Mouse (Mus musculus) right cerebral cortex, adult 2 months (tissue): ENCODE data around the gene Nup93.

Experiments
- DNase-seq, 2 experiments: peaks; one replicate each; pipeline ENCODE4 v3.0.0; 2021 to 2022; ENCODE audit warnings: low spot score in 2 of 2

The Nup93 gene

GRCm38 (mm10) chr8:94266344-94267191 lies 52.2 kb downstream of the Nup93 start:
- DNase-seq = peak; percentile 65 to 67

- DNase-seq = no peak
Observed at GRCm38 (mm10) chr8:94268359-94268890, 54.1 kb downstream of the Nup93 start.

- DNase-seq = no peak
Observed at GRCm38 (mm10) chr8:94270309-94270708, 55.9 kb downstream of the Nup93 start.

GRCm38 (mm10) chr8:94271102-94271501 lies 56.7 kb downstream of the Nup93 start:
- no peak for DNase-seq

- no peak for DNase-seq
Observed at GRCm38 (mm10) chr8:94272612-94273011, 58.2 kb downstream of the Nup93 start.

GRCm38 (mm10) chr8:94273289-94273850 lies 59.0 kb downstream of the Nup93 start:
- no peak for DNase-seq

- peak in 1 of 2 experiments; percentile 52 for DNase-seq
Observed at GRCm38 (mm10) chr8:94274030-94274429, 59.7 kb downstream of the Nup93 start.

GRCm38 (mm10) chr8:94278295-94278694 lies 63.9 kb downstream of the Nup93 start:
- no peak for DNase-seq

- DNase-seq = no peak
Observed at GRCm38 (mm10) chr8:94280001-94280613, 65.7 kb downstream of the Nup93 start.

GRCm38 (mm10) chr8:94282453-94282985 lies 68.2 kb downstream of the Nup93 start:
- DNase-seq = no peak

- DNase-seq = no peak
Observed at GRCm38 (mm10) chr8:94284204-94284603, 69.8 kb downstream of the Nup93 start.

GRCm38 (mm10) chr8:94290606-94291005 lies 76.2 kb downstream of the Nup93 start:
- DNase-seq = peak in 1 of 2 experiments; percentile 50

- no peak for DNase-seq
Observed at GRCm38 (mm10) chr8:94292072-94292471, 77.7 kb downstream of the Nup93 start.

- DNase-seq = no peak
Observed at GRCm38 (mm10) chr8:94292626-94293025, 78.3 kb downstream of the Nup93 start.

GRCm38 (mm10) chr8:94295687-94296086 lies 81.3 kb downstream of the Nup93 start:
- peak in 1 of 2 experiments; percentile 48 for DNase-seq

- DNase-seq = no peak
Observed at GRCm38 (mm10) chr8:94296312-94296991, 82.1 kb downstream of the Nup93 start.

- DNase-seq = no peak
Observed at GRCm38 (mm10) chr8:94297101-94297500, 82.7 kb downstream of the Nup93 start.

- no peak for DNase-seq
Observed at GRCm38 (mm10) chr8:94300809-94301208, 86.4 kb downstream of the Nup93 start.

GRCm38 (mm10) chr8:94304412-94304811 lies 90.0 kb downstream of the Nup93 start:
- DNase-seq = no peak

GRCm38 (mm10) chr8:94306989-94307513 lies 92.7 kb downstream of the Nup93 start:
- DNase-seq = no peak

GRCm38 (mm10) chr8:94307652-94308051 lies 93.3 kb downstream of the Nup93 start:
- no peak for DNase-seq
